Mouse (Mus musculus) intestine, embryonic 14.5 days (tissue): ENCODE data around the gene Tex29. TPM values are rescaled to one million over a fixed set of nuclear protein-coding genes. Genes with fewer than 3 reads are reported as not detected.

Experiments
- ATAC-seq: fragments of 200-750 bp; cut with Nextera tagmentation; replicated peaks from 2 replicates; pipeline ENCODE4 v1.8.0; 2017; ENCODE audit warnings: low read depth, moderate number of reproducible peaks, moderate TSS enrichment, moderate library complexity; ENCODE audit not compliant: low FRiP score, low TSS enrichment
- DNase-seq: peaks from one replicate; pipeline ENCODE4 v3.0.0-alpha.2; 2018; ENCODE audit warnings: low spot score
- H3K27ac ChIP-seq: fragments of 300-500 bp; sonication (generic); 2 replicates; pipeline ENCODE4 v1.5.1; 2014; ENCODE audit warnings: low read depth, mild to moderate bottlenecking, control low read depth
- H3K27me3 ChIP-seq: fragments of 300-500 bp; sonication (generic); replicated peaks from 2 replicates; pipeline ENCODE4 v1.6.1; 2014; ENCODE audit warnings: low read length, control low read depth; ENCODE audit not compliant: control insufficient read depth, insufficient read depth
- H3K36me3 ChIP-seq: fragments of 300-500 bp; sonication (generic); 2 replicates; pipeline ENCODE4 v1.6.1; 2014; ENCODE audit warnings: low read length, control low read depth; ENCODE audit not compliant: control insufficient read depth, insufficient read depth
- H3K4me1 ChIP-seq: fragments of 300-500 bp; sonication (generic); replicated peaks from 2 replicates; pipeline ENCODE4 v1.6.1; 2014; ENCODE audit warnings: low read length, control low read depth, mixed read lengths; ENCODE audit not compliant: control insufficient read depth, insufficient read depth
- H3K4me2 ChIP-seq: fragments of 300-500 bp; sonication (generic); 2 replicates; pipeline ENCODE4 v1.6.1; 2014; ENCODE audit warnings: low read length
- H3K4me3 ChIP-seq: fragments of 300-500 bp; sonication (generic); 2 replicates; pipeline ENCODE4 v1.5.1; 2014; ENCODE audit warnings: low read depth, low read length, control low read depth, mixed read lengths
- H3K9ac ChIP-seq: fragments of 300-500 bp; sonication (generic); 2 replicates; pipeline ENCODE4 v1.6.1; 2014; ENCODE audit warnings: mild to moderate bottlenecking, low read length
- H3K9me3 ChIP-seq: fragments of 300-500 bp; sonication (generic); 2 replicates; pipeline ENCODE4 v1.6.1; 2016; ENCODE audit warnings: low read length, control low read depth; ENCODE audit not compliant: control insufficient read depth
- WGBS: fragments of 180-500 bp; shearing (Covaris S2); extraction: QIAGEN DNeasy Blood & Tissue Kit; methylation state at CpG from one replicate; pipeline ENCODE4 v1.1.7; 2014; 5-methylcytosine and 5-hydroxymethylcytosine counted together
- polyA plus RNA-seq: library from polyadenylated mRNA; unstranded; fragments of >200 nt; fragmentation: Nextera tagmentation; extraction: Ambion mirVana; gene quantifications from 2 replicates; pipeline ENCODE4 v1.2.1, GENCODE M21; 2014

Gene Tex29
- polyA plus RNA-seq, 1 experiment from 2014 or later, result not detected

DNA sequence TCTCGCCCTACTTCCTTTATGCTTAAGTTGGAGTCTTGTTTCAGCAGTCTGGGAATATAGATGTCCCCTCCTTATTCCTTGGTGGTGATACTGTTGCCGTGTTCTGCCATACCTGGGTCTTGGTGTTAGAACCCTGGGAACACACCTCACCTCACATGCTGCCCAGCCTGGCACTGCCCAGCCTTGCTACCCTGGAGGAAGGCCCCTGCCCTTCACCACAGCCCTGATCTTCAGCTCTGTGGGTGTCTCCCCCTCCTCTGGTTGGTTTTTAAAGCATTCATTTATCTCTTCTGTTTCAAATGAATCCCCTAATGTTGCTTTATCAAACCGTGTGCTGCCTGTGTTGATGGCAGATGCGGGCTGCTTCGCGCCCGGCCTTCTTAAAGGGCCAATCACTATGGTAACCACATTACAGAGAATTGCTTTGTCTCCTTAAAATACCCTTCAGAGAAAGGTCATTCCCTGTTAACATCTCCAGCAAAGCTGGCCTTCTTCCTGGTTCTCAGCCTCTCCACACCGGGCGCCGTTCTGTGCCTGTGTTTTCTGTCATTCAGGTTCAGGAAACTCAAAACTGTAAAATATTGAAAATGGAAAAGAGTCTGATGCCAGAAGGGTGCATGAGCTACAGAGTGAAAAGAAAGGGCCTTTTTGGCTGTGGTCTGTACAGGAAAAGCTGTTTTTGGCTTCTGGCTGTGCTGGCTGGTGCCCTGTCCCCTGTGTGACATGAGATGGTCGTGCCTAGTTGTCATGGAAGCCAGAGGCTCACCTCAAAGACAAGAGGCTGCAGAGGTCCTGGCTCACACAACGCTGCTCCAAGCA lies 45.8 kb downstream of the Tex29 start:
- no peaks in the 10 kb centered on the region for H3K36me3 ChIP-seq
- H3K4me2 ChIP-seq, result no peak overlapping the region
- H3K4me3 ChIP-seq, result no peak overlapping the region
- 77% methylated on average over 12 of the region's 12 CpGs for WGBS
- H3K4me1 ChIP-seq, result no peaks in the 10 kb centered on the region
- no peak overlapping the region for H3K27ac ChIP-seq
- peaks cover 4% of the 10 kb centered on the region; the same call in 1 of the 2 replicates for H3K9me3 ChIP-seq
- H3K9ac ChIP-seq, result no peak overlapping the region
- ATAC-seq (no peak), DNase-seq (no peak)
- no peaks in the 10 kb centered on the region for H3K27me3 ChIP-seq

DNA sequence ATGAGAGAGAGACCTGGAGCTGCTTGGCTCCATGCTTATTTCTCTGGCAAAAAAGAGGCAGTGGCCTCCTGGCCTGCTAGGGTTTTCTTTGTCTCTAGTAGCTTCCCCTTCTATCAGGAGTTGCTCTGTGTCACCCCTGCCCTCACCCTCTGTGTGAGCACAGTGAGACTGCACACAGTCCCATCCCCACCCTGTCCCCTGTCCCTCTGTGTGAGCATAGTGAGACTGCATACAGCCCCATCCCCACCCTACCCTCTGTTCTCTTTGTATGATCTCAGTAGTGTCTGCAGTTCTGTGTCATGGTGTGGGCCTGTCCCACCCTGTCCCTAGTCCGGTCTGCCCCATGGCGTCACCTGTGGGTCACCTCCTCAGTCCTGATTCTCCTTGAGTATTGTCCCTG lies 46.5 kb downstream of the Tex29 start:
- WGBS, result 95% methylated on average over 2 of the region's 2 CpGs
- H3K27ac ChIP-seq, result no peak overlapping the region
- H3K9ac ChIP-seq, result no peak overlapping the region
- peaks cover 4% of the 10 kb centered on the region; the same call in 1 of the 2 replicates for H3K9me3 ChIP-seq
- H3K4me2 ChIP-seq, result no peak overlapping the region
- DNase-seq (no peak), ATAC-seq (no peak)
- H3K27me3 ChIP-seq, result no peaks in the 10 kb centered on the region
- H3K36me3 ChIP-seq, result no peaks in the 10 kb centered on the region
- no peaks in the 10 kb centered on the region for H3K4me1 ChIP-seq
- no peak overlapping the region for H3K4me3 ChIP-seq

DNA sequence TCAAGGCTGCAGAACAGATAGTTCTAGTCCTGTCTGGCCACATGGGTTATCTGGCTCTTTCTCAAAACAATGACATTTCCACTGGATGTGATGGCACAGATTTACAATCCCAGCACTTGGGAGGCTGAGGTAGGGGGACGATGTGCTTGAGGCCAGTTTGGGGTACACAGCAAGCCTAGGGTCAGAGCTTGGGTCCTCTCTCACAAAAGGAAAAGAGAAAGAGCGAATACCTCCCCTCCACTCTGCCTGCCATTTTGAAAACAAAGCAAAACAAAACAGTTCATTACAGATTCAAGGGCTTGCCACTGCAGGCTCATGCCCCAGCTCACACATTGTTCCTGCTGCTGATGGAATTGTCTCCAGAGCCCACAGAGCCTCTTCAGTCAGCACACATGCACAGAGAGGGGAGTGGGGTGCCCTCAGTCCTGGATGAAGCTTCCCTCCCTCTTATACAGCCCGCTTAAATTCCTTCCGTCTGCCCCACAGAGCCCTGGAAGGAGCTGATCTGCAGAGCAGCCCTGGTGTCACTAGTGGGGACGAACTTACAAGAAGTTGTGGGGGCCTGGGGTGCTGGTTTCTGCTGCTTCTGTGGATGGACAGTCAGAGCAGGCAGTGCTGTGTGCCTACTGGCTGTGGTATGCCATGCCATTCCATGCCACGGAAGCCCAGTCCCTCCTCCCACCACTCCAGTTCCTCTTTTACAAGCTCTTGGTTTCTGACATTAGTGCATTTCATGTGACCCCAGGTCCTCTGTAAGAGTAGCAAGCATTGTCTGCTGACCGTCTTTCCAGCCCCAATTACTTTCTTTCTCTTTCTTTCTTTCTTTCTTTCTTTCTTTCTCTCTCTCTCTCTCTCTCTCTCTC lies 49.1 kb downstream of the Tex29 start:
- H3K4me3 ChIP-seq, result no peak overlapping the region
- H3K9me3 ChIP-seq, result no peaks in the 10 kb centered on the region
- no peaks in the 10 kb centered on the region for H3K27me3 ChIP-seq
- no peak overlapping the region for H3K9ac ChIP-seq
- H3K4me2 ChIP-seq, result no peak overlapping the region
- no peak for DNase-seq
- 67% methylated on average over 7 of the region's 7 CpGs for WGBS
- no peaks in the 10 kb centered on the region for H3K36me3 ChIP-seq
- no peak for ATAC-seq
- H3K27ac ChIP-seq, result no peak overlapping the region
- H3K4me1 ChIP-seq, result no peaks in the 10 kb centered on the region

DNA sequence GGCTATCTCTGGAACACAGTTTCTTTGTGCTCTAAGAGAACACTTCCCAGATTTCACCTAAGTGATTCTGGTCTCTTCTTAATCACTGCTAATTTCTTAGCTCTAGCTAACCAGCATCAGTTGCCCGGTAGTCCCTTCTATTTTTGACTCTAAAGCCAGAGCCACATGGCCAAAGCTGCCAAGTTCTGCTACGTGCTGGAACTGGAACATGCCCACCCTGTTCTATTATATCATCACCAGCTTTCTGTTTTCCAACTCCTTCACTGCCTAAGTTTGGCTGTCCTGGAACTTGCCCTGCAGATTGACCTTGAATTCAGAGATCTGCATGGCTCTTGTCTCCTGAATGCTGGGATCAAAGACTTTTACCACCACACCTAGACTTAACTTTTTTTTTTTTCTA lies 52.5 kb downstream of the Tex29 start:
- no peaks in the 10 kb centered on the region for H3K9me3 ChIP-seq
- WGBS, result 87% methylated on average over 2 of the region's 2 CpGs
- no peak overlapping the region for H3K9ac ChIP-seq
- H3K36me3 ChIP-seq, result no peaks in the 10 kb centered on the region
- DNase-seq (no peak), ATAC-seq (no peak)
- H3K4me2 ChIP-seq, result no peak overlapping the region
- H3K27ac ChIP-seq, result no peak overlapping the region
- no peaks in the 10 kb centered on the region for H3K4me1 ChIP-seq
- no peak overlapping the region for H3K4me3 ChIP-seq
- no peaks in the 10 kb centered on the region for H3K27me3 ChIP-seq

DNA sequence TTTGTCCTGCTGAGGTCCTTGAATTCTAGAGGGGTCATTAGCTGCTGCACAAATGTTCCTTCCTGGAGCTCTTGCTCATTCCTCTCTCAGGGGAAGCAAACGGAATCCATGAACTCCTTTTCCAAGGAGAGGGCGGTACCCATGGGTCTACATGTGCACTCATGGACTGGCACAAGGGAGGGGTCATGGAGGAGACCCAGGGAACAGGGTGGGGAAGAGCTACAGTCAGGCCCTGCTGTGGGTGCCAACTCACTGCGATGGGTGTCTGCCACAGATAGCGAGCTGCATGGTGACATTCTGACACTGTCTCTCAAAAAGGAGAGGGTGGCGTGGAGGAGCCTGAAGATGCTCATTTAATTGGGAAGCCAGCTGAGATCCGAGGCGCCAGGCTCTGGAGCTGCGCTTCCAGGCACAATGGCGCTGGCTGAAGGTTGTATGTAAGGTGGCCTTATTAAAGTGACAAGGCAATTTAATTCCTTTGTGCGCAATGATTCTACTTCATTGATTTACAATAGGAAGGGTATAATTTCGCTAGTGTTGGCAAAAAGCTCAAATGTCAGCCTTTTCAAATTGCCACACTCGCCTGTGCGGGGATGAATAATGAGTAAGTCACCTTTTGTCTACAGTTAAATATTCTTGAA lies 55.9 kb downstream of the Tex29 start:
- Histone ChIP-seq H3K27me3 (no peaks in the 10 kb centered on the region), H3K4me2 (no peak overlapping the region), H3K4me1 (no peaks in the 10 kb centered on the region), H3K9ac (no peak overlapping the region), H3K9me3 (no peaks in the 10 kb centered on the region), H3K27ac (no peak overlapping the region), H3K36me3 (no peaks in the 10 kb centered on the region), H3K4me3 (no peak overlapping the region)
- no peak for ATAC-seq
- 89% methylated on average over 13 of the region's 13 CpGs for WGBS
- DNase-seq, result no peak

DNA sequence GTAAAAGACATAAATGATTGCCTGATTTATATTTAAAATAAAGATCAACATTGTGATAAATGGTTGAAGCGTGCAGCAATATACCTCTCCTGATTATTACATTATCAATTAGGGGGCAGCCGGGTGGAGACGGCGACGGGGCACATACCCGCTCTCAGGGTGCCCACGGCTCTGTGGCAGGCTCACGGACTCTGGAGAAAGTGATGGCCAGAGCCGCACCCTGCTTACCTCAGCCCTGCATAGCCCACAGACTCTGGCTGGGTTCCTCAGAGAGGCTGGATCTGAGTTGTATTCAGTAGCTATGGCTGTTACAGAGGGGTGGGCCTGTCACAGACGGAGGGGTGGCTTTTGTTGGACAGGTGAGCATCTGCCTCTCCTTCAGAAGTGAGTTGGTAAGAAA lies 56.4 kb downstream of the Tex29 start:
- ATAC-seq, result no peak
- Histone ChIP-seq H3K4me1 (no peaks in the 10 kb centered on the region), H3K9ac (no peak overlapping the region), H3K4me2 (no peak overlapping the region), H3K4me3 (no peak overlapping the region), H3K27me3 (no peaks in the 10 kb centered on the region), H3K36me3 (no peaks in the 10 kb centered on the region), H3K9me3 (no peaks in the 10 kb centered on the region), H3K27ac (no peak overlapping the region)
- DNase-seq, result no peak
- WGBS, result 91% methylated on average over 10 of the region's 10 CpGs

DNA sequence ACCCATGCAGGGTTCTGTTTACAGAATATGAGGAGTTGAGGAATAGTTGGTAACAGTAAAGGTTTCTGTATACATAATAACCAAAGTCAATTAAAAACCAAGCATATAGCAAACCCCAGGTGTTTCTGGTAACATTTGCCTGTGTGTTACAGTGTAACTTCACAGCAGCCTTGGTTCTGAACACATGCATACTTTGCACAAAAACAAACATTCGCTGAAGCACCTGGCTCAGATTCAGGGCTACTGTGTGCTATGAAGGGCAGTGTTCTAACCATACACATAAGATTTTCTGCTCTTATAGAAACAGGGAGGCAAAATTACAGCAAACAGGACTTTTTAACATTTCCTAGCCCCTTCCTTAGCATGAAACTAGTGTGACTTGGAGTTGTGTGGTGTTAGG lies 58.5 kb downstream of the Tex29 start:
- no peaks in the 10 kb centered on the region for H3K36me3 ChIP-seq
- H3K9ac ChIP-seq, result no peak overlapping the region
- no peaks in the 10 kb centered on the region for H3K9me3 ChIP-seq
- ATAC-seq (no peak), DNase-seq (no peak)
- H3K4me2 ChIP-seq, result no peak overlapping the region
- no peak overlapping the region for H3K4me3 ChIP-seq
- 78% methylated on average over 1 of the region's 1 CpGs for WGBS
- H3K4me1 ChIP-seq, result no peaks in the 10 kb centered on the region
- H3K27ac ChIP-seq, result no peak overlapping the region
- no peaks in the 10 kb centered on the region for H3K27me3 ChIP-seq
